Mouse (Mus musculus): Measurements from ENCODE around the gene Pard3.

DNA sequence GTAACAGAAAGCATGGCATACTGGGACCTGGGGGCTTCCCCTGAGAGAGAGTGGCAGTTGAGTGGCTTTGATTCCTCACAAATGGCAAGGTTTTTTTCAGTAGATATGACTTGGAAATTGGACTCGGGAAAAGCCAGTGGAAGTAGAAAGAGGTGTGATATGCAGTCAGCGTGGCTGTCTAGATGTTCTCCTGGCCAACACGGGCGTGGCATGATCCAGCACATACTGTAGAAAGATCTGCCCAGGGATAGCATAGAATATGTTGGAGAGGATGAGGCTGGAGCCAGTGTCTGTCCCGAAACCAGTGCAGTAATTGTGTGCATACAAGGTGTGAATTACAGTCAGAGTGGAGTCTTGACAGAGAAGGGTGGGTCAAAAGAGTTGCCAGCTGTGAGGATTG lies 257.2 kb downstream of the Pard3 start:
- TF ChIP-seq CTCF (IDR thresholded peaks at IDR 0.05; ENCODE audit: low read depth) (no peak), EP300 (IDR thresholded peaks at IDR 0.05; ENCODE audit: low read depth) (no peak)
